Mouse (Mus musculus) MEL (cell line): Measurements from ENCODE around the gene Deaf1. TPM values are rescaled to one million over a fixed set of nuclear protein-coding genes. Genes with fewer than 3 reads are reported as not detected.

Source experiments
- DNase-seq: peaks from one replicate; pipeline ENCODE4 v3.0.0; 2011; ENCODE audit warnings: low read depth, low spot score
- H3K27ac ChIP-seq: 2 replicates; pipeline ENCODE4 v1.5.1; 2012; ENCODE audit warnings: low read depth, mild to moderate bottlenecking, control low read depth, low read length, moderate library complexity; ENCODE audit not compliant: control insufficient read depth
- H3K27me3 ChIP-seq, 2 experiments: fragments of 150-350 bp in 1 of 2; sonication (generic) in 1 of 2; 2 replicates each; pipeline ENCODE4 v1.6.1; 2012; ENCODE audit warnings: low read length in 2 of 2, mild to moderate bottlenecking in 2 of 2, improper control_type of control experiment in 1 of 2, moderate library complexity in 1 of 2; ENCODE audit not compliant: insufficient read depth in 2 of 2, control insufficient read depth in 1 of 2
- H3K36me3 ChIP-seq, 2 experiments: 2 replicates each; pipeline ENCODE4 v1.6.1; 2012 to 2014; ENCODE audit warnings: low read length in 2 of 2, improper control_type of control experiment in 1 of 2, inconsistent platforms in 1 of 2, mild to moderate bottlenecking in 1 of 2; ENCODE audit not compliant: insufficient read depth in 2 of 2, control insufficient read depth in 1 of 2
- H3K4me1 ChIP-seq, 2 experiments: fragments of 150-350 bp in 1 of 2; sonication (generic) in 1 of 2; 2 replicates each; pipeline ENCODE4 v1.6.1; 2012; ENCODE audit warnings: low read length in 2 of 2, improper control_type of control experiment in 1 of 2, mild to moderate bottlenecking in 1 of 2; ENCODE audit not compliant: insufficient read depth in 2 of 2, control insufficient read depth in 1 of 2
- H3K4me3 ChIP-seq, 2 experiments: fragments of 150-350 bp in 1 of 2; sonication (generic) in 1 of 2; 2 replicates each; pipeline ENCODE4 v1.5.1; 2012; ENCODE audit warnings: low read depth in 2 of 2, low read length in 2 of 2, mild to moderate bottlenecking in 2 of 2, moderate library complexity in 2 of 2, control low read depth in 1 of 2, improper control_type of control experiment in 1 of 2; ENCODE audit not compliant: control insufficient read depth in 1 of 2, insufficient read depth in 1 of 2
- H3K79me2 ChIP-seq: 2 replicates; pipeline ENCODE4 v1.6.1; 2012; ENCODE audit warnings: mild to moderate bottlenecking, low read length, moderate library complexity; ENCODE audit not compliant: control insufficient read depth, poor library complexity, insufficient read depth
- H3K9ac ChIP-seq: 2 replicates; pipeline ENCODE4 v1.6.1; 2012; ENCODE audit warnings: low read depth, mild to moderate bottlenecking, control low read depth, low read length, moderate library complexity; ENCODE audit not compliant: control insufficient read depth, poor library complexity, severe bottlenecking
- H3K9me3 ChIP-seq: fragments of 150-350 bp; sonication (generic); replicated peaks from 2 replicates; pipeline ENCODE4 v1.6.1; 2012; ENCODE audit warnings: mild to moderate bottlenecking, low read length, improper control_type of control experiment, moderate library complexity; ENCODE audit not compliant: insufficient read depth
- BHLHE40 ChIP-seq: IDR thresholded peaks from 2 replicates; pipeline ENCODE4 v1.6.1; 2012; ENCODE audit warnings: low read depth, mild to moderate bottlenecking, inconsistent platforms, low read length, improper control_type of control experiment, borderline replicate concordance
- CHD1 ChIP-seq: IDR thresholded peaks from 2 replicates; pipeline ENCODE4 v1.6.1; 2012; ENCODE audit warnings: low read depth, mild to moderate bottlenecking, inconsistent platforms, low read length, improper control_type of control experiment
- CHD2 ChIP-seq: IDR thresholded peaks from 2 replicates; pipeline ENCODE4 v1.6.1; 2011; ENCODE audit warnings: low read length, improper control_type of control experiment
- CTCF ChIP-seq, 3 experiments: IDR thresholded peaks in 2 of 3; conservative IDR thresholded peaks in 1 of 3; 2 replicates each; pipeline ENCODE4 v1.5.1; 2011 to 2012; ENCODE audit warnings: low read length in 3 of 3, low read depth in 2 of 3, mild to moderate bottlenecking in 2 of 3, improper control_type of control experiment in 1 of 3, inconsistent platforms in 1 of 3, mixed read lengths in 1 of 3, moderate library complexity in 1 of 3; ENCODE audit not compliant: control insufficient read depth in 1 of 3, insufficient read depth in 1 of 3, poor library complexity in 1 of 3, severe bottlenecking in 1 of 3
- E2F4 ChIP-seq: IDR thresholded peaks from 2 replicates; pipeline ENCODE4 v1.6.1; 2011; ENCODE audit warnings: low read depth, low read length, improper control_type of control experiment, borderline replicate concordance
- EP300 ChIP-seq, 2 experiments: IDR thresholded peaks; 2 replicates each; pipeline ENCODE4 v1.6.1; 2011; ENCODE audit warnings: improper control_type of control experiment in 2 of 2, low read length in 2 of 2, low read depth in 1 of 2, mild to moderate bottlenecking in 1 of 2
- GABPA ChIP-seq: IDR thresholded peaks from 2 replicates; pipeline ENCODE4 v1.6.1; 2012; ENCODE audit warnings: low read depth, mild to moderate bottlenecking, inconsistent platforms, low read length, improper control_type of control experiment, moderate library complexity
- HCFC1 ChIP-seq: IDR thresholded peaks from 2 replicates; pipeline ENCODE4 v1.6.1; 2012; ENCODE audit warnings: low read depth, mild to moderate bottlenecking, inconsistent platforms, low read length, improper control_type of control experiment, moderate library complexity
- KAT2A ChIP-seq: conservative IDR thresholded peaks from 2 replicates; pipeline ENCODE4 v1.6.1; 2012; ENCODE audit warnings: low read depth, low read length, improper control_type of control experiment, inconsistent platforms
- MAX ChIP-seq: IDR thresholded peaks from 2 replicates; pipeline ENCODE4 v1.6.1; 2011; ENCODE audit warnings: low read length, improper control_type of control experiment
- MAZ ChIP-seq: IDR thresholded peaks from 2 replicates; pipeline ENCODE4 v1.6.1; 2012; ENCODE audit warnings: low read depth, mild to moderate bottlenecking, inconsistent platforms, low read length, improper control_type of control experiment
- MXI1 ChIP-seq: IDR thresholded peaks from 2 replicates; pipeline ENCODE4 v1.6.1; 2011; ENCODE audit warnings: mild to moderate bottlenecking, low read depth, low read length, improper control_type of control experiment
- MYC ChIP-seq: IDR thresholded peaks from 2 replicates; pipeline ENCODE4 v1.6.1; 2011; ENCODE audit warnings: low read depth, mild to moderate bottlenecking, low read length, improper control_type of control experiment, moderate library complexity
- NELFE ChIP-seq: IDR thresholded peaks from 2 replicates; pipeline ENCODE4 v1.6.1; 2011; ENCODE audit warnings: low read depth, low read length, improper control_type of control experiment
- NRF1 ChIP-seq: IDR thresholded peaks from 2 replicates; pipeline ENCODE4 v1.6.1; 2014; ENCODE audit warnings: low read depth, mild to moderate bottlenecking, inconsistent platforms, low read length, improper control_type of control experiment, moderate library complexity; ENCODE audit not compliant: poor library complexity, insufficient read depth, severe bottlenecking
- POLR2A ChIP-seq, 2 experiments: IDR thresholded peaks; 2 replicates each; pipeline ENCODE4 v1.6.1; 2011 to 2012; ENCODE audit warnings: low read length in 2 of 2, mild to moderate bottlenecking in 2 of 2, control low read depth in 1 of 2, improper control_type of control experiment in 1 of 2, low read depth in 1 of 2, moderate library complexity in 1 of 2; ENCODE audit not compliant: control insufficient read depth in 1 of 2, insufficient read depth in 1 of 2, poor library complexity in 1 of 2
- POLR2AphosphoS2 ChIP-seq: IDR thresholded peaks from 2 replicates; pipeline ENCODE4 v1.6.1; 2011; ENCODE audit warnings: low read length, improper control_type of control experiment
- POLR2AphosphoS5 ChIP-seq: IDR thresholded peaks from 2 replicates; pipeline ENCODE4 v1.6.1; 2012; ENCODE audit warnings: low read depth, borderline replicate concordance, mild to moderate bottlenecking, inconsistent platforms, low read length, moderate library complexity, mixed read lengths
- SIN3A ChIP-seq: IDR thresholded peaks from 2 replicates; pipeline ENCODE4 v1.6.1; 2012; ENCODE audit warnings: low read length, improper control_type of control experiment, inconsistent platforms
- SMC3 ChIP-seq: IDR thresholded peaks from 2 replicates; pipeline ENCODE4 v1.6.1; 2011; ENCODE audit warnings: low read depth, low read length, improper control_type of control experiment
- TBP ChIP-seq: IDR thresholded peaks from 2 replicates; pipeline ENCODE4 v1.8.0; 2011; ENCODE audit warnings: low read depth, low read length, improper control_type of control experiment
- TCF12 ChIP-seq: IDR thresholded peaks from 2 replicates; pipeline ENCODE4 v1.6.1; 2014; ENCODE audit warnings: low read depth, mild to moderate bottlenecking, inconsistent platforms, low read length, improper control_type of control experiment, moderate library complexity
- ZMIZ1 ChIP-seq: IDR thresholded peaks from 2 replicates; pipeline ENCODE4 v1.6.1; 2012; ENCODE audit warnings: low read depth, mild to moderate bottlenecking, inconsistent platforms, low read length, improper control_type of control experiment, moderate library complexity
- polyA plus RNA-seq, 2 experiments: library from polyadenylated mRNA; stranded (reverse) in 1 of 2; unstranded in 1 of 2; fragments of >175 nt in 1 of 2; fragments of >200 nt in 1 of 2; gene quantifications; 2 replicates each; pipeline versions ENCODE4 v1.2.1 to v1.2.4; 2012; ENCODE audit warnings: low replicate concordance in 2 of 2, low read depth in 1 of 2; ENCODE audit not compliant: insufficient read length in 2 of 2, insufficient read depth in 1 of 2, missing spikeins in 1 of 2
- total RNA-seq: library from RNA; depleted of rRNA; stranded (reverse); fragments of 300-350 nt; gene quantifications from 2 replicates; pipeline ENCODE4 v1.2.3, GENCODE M21; 2012; rRNA removed

The Deaf1 gene
- total RNA-seq (9.8 and 13.2 TPM in 2 replicates), polyA plus RNA-seq (10 to 100 TPM in 1 of 2 experiments, not detected in 1; 91.1 TPM)

- H3K27me3 ChIP-seq: no peaks in the 10 kb centered on the region
- peak within 1 kb of the TSS; percentile 94 for H3K27ac ChIP-seq
- no peaks in the 10 kb centered on the region for H3K9me3 ChIP-seq
- H3K4me3 ChIP-seq: peak within 1 kb of the TSS; percentile 76 to 80
- peak within 1 kb of the TSS; percentile 92 for H3K9ac ChIP-seq
- DNase-seq: peak; percentile 97
- TF ChIP-seq CTCF (IDR thresholded peaks at IDR 0.05 in 2 of 3, conservative IDR thresholded peaks at IDR 0.05 in 1 of 3; ENCODE audit: control insufficient read depth in 1 of 3, insufficient read depth in 1 of 3, low read depth in 2 of 3, low read length in 3 of 3, poor library complexity in 1 of 3, severe bottlenecking in 1 of 3): peak in 1 of 3 experiments; percentile 10; a peak in 1 of 6 replicates
- peak; percentile 68 for TF ChIP-seq NELFE
- TF ChIP-seq MXI1: peak; percentile 53; the same call in 1 of the 2 replicates
- TF ChIP-seq SMC3: no peak
- peak; percentile 91 for TF ChIP-seq MAZ
- TF ChIP-seq CHD1: no peak
- TF ChIP-seq GABPA: peak; percentile 40; the same call in 1 of the 2 replicates
- peak in 1 of 2 experiments; percentile 28; a peak in 1 of 4 replicates for TF ChIP-seq EP300 (IDR thresholded peaks at IDR 0.05; ENCODE audit: low read depth in 1 of 2, low read length in 2 of 2)
- TF ChIP-seq NRF1: 0 out of 2 replicates have a peak, but pooled peaks have one; percentile 32
- no peak for TF ChIP-seq CHD2
- peak; percentile 60; the same call in 1 of the 2 replicates for TF ChIP-seq TBP
- peak; percentile 51; the same call in 1 of the 2 replicates for TF ChIP-seq POLR2AphosphoS2
- TF ChIP-seq E2F4: peak; percentile 76; the same call in 1 of the 2 replicates
- peak; percentile 56 for TF ChIP-seq KAT2A
- no peak for TF ChIP-seq BHLHE40
- no peak for TF ChIP-seq POLR2AphosphoS5
- peak; percentile 67 for TF ChIP-seq MAX
- peak; percentile 14; the same call in 1 of the 2 replicates for TF ChIP-seq SIN3A
- peak; percentile 51; the same call in 1 of the 2 replicates for TF ChIP-seq ZMIZ1
- peak; percentile 77 for TF ChIP-seq HCFC1
- TF ChIP-seq TCF12: peak; percentile 74
- peak; percentile 86 to 99 for TF ChIP-seq POLR2A (IDR thresholded peaks at IDR 0.05; ENCODE audit: control insufficient read depth in 1 of 2, insufficient read depth in 1 of 2, low read depth in 1 of 2, low read length in 2 of 2, poor library complexity in 1 of 2)
- 0 out of 2 replicates have a peak, but pooled peaks have one; percentile 15 for TF ChIP-seq MYC
- TF ChIP-seq, all 39 proteins: peak for 18
- peaks cover 14% of the 10 kb centered on the region for H3K79me2 ChIP-seq
- peaks cover 4 to 19% of the 10 kb centered on the region in 2 experiments; a peak in 3 of 4 replicates for H3K4me1 ChIP-seq
- peaks cover 0 to 12% of the 10 kb centered on the region in 2 experiments; a peak in 2 of 4 replicates for H3K36me3 ChIP-seq
Measured at GRCm38 (mm10) chr7:141327469-141328372, at the start of gene Deaf1, which contains the start of gene Tmem80. TSS of gene Deaf1 (minus strand) at chr7:141327690. TSS of gene Tmem80 (plus strand) at chr7:141327739.
